ENCODE assay signal across 20 mouse cellular contexts in the genomic region with DNA sequence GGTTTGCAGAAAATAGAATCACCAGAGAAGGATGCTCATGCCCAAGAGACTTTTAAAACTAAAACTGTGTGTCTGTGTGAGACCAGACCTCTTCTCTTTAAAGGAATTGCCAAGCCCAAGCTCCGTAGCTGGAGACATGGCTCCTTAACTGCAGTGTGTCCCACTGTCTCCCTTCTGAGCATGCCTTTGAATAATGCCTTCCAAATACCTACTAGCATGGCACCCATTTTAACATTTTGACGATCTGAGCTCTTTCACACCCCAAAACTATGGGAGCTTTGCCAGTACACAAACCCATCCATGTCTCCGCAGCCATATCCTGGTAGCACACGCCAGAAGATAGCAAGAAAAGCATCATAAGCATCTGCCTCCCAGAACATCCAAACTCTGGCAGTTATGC.
DNase-seq lines count a peak whose midpoint lies in the region; ATAC-seq and TF ChIP-seq lines count a peak whose summit lies in the region.
"Had no signal": no experiment of that assay in that cellular context is flagged by ENCODE, and none has a peak within 500 bp of the region (broad histone marks: within the 10 kb centered on the region; RNA-seq: fewer than 3 reads in every experiment).

No protein-coding gene starts in this region.

- H3K36me3 ChIP-seq in forebrain, postnatal 0 days (ENCODE audit: insufficient read depth): no peaks in the 10 kb centered on the region
- H3K36me3 ChIP-seq in forebrain, embryonic 13.5 days (ENCODE audit: poor library complexity, severe bottlenecking): no peaks in the 10 kb centered on the region
- H3K36me3 ChIP-seq: embryonic facial prominence, embryonic 13.5 days; forebrain, embryonic 15.5 days; heart, embryonic 10.5 days; hindbrain, embryonic 13.5 days had no signal

- peak; percentile 65 for DNase-seq in forebrain, postnatal 0 days
- peak; percentile 64 for DNase-seq in heart, adult 11 months
- no peak for DNase-seq in heart, postnatal 4 days
- peak; percentile 6 for DNase-seq in right cerebral cortex, adult 18-20 months
- no peak for DNase-seq in right cerebral cortex, postnatal 14 days
- no peak for DNase-seq in cerebellum, adult 9-10 months
- DNase-seq: adrenal gland, postnatal 14 days; cerebellum, adult 8-10 months; cerebellum, postnatal 25 days; gastrocnemius, postnatal 36 days; kidney, adult 11 months had no signal

- H3K9me3 ChIP-seq in forebrain, postnatal 0 days (ENCODE audit: low read length): no peaks in the 10 kb centered on the region
- no peaks in the 10 kb centered on the region for H3K9me3 ChIP-seq in forebrain, embryonic 13.5 days (replicated peaks)
- H3K9me3 ChIP-seq: embryonic facial prominence, embryonic 13.5 days; forebrain, embryonic 15.5 days; heart, embryonic 10.5 days; hindbrain, embryonic 13.5 days had no signal

- 75% methylated on average over 4 of the region's 4 CpGs for WGBS in forebrain, postnatal 0 days
- WGBS in forebrain, embryonic 13.5 days: 92% methylated on average over 4 of the region's 4 CpGs

- H3K4me2 ChIP-seq in forebrain, postnatal 0 days (ENCODE audit: low read depth): no peak overlapping the region
- no peak overlapping the region for H3K4me2 ChIP-seq in forebrain, embryonic 13.5 days
- H3K4me2 ChIP-seq: embryonic facial prominence, embryonic 13.5 days; forebrain, embryonic 15.5 days; hindbrain, embryonic 13.5 days had no signal

- no peak for TF ChIP-seq CTCF in forebrain, postnatal 0 days (IDR thresholded peaks at IDR 0.05; ENCODE audit: low read depth)

- peak; percentile 85 for ATAC-seq in forebrain, postnatal 0 days
- ATAC-seq in forebrain, embryonic 13.5 days: no peak
- ATAC-seq: activated CD4-positive, CD25-positive, alpha-beta regulatory T cell, adult 4 months; forebrain, embryonic 15.5 days; hindbrain, postnatal 0 days; Patski had no signal

- no peak overlapping the region for H3K27ac ChIP-seq in forebrain, postnatal 0 days (ENCODE audit: low read depth, low read length)
- H3K27ac ChIP-seq in forebrain, embryonic 13.5 days: no peak overlapping the region
- H3K27ac ChIP-seq: embryonic facial prominence, embryonic 13.5 days; forebrain, embryonic 15.5 days; heart, embryonic 10.5 days; hindbrain, embryonic 13.5 days; hindbrain, postnatal 0 days had no signal

- no peaks in the 10 kb centered on the region for H3K27me3 ChIP-seq in forebrain, postnatal 0 days (ENCODE audit: insufficient read depth, low read length)
- H3K27me3 ChIP-seq in forebrain, embryonic 13.5 days: no peaks in the 10 kb centered on the region
- H3K27me3 ChIP-seq: CH12.LX; embryonic facial prominence, embryonic 13.5 days; forebrain, embryonic 15.5 days; hindbrain, embryonic 13.5 days had no signal

- no peak overlapping the region for H3K9ac ChIP-seq in forebrain, postnatal 0 days
- H3K9ac ChIP-seq in forebrain, embryonic 13.5 days: no peak overlapping the region
- H3K9ac ChIP-seq: embryonic facial prominence, embryonic 13.5 days; forebrain, embryonic 15.5 days; hindbrain, embryonic 13.5 days had no signal

- no peaks in the 10 kb centered on the region for H3K4me1 ChIP-seq in forebrain, postnatal 0 days (ENCODE audit: insufficient read depth)
- H3K4me1 ChIP-seq in forebrain, embryonic 13.5 days: no peaks in the 10 kb centered on the region
- H3K4me1 ChIP-seq: forebrain, embryonic 15.5 days; heart, embryonic 10.5 days had no signal

- no peak overlapping the region for H3K4me3 ChIP-seq in forebrain, postnatal 0 days (ENCODE audit: low read depth, low read length)
- no peak overlapping the region for H3K4me3 ChIP-seq in forebrain, embryonic 13.5 days
- H3K4me3 ChIP-seq: embryonic facial prominence, embryonic 13.5 days; forebrain, embryonic 15.5 days; heart, embryonic 10.5 days; hindbrain, embryonic 13.5 days had no signal

Comparison
In these comparisons a context has a peak if more than half of its experiments do, and no peak if none do; other contexts are left out.
1. DNase-seq: peak in forebrain, postnatal 0 days (single experiment), heart, adult 11 months (single experiment) and right cerebral cortex, adult 18-20 months (single experiment); none in heart, postnatal 4 days (single experiment), right cerebral cortex, postnatal 14 days (single experiment) and cerebellum, adult 9-10 months (single experiment).